ENCODE assay signal across 23 mouse cellular contexts in the genomic region with DNA sequence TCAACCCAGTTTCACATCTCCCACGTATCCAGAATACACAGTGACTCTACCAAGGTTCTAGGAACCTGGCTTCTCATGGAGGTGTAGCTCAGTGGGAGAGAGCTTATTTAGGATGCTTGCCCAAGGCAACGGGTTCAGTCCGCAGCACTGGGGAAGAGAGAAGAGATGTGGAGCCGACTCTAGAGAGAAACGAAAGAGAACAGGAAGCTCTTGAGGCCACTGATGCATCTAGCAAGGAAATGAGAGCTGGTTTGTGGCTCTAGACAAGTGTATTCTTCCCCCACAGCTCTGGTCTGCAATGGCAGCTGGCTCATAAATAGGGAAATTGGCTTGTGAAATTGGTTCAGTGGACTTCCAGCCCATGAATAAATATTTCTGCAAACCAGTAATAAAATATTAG. TPM values are rescaled to one million over a fixed set of nuclear protein-coding genes. Genes with fewer than 3 reads are reported as not detected.
A peak's percentile ranks its signal among the peaks of the same experiment; 100 is the strongest.
DNase-seq lines count a peak whose midpoint lies in the region; ATAC-seq lines count a peak whose summit lies in the region.
"Had no signal": no experiment of that assay in that cellular context is flagged by ENCODE, and none has a peak within 500 bp of the region (broad histone marks: within the 10 kb centered on the region; RNA-seq: fewer than 3 reads in every experiment).

No protein-coding gene starts in this region.

- no peak overlapping the region for H3K4me2 ChIP-seq in midbrain, embryonic 11.5 days
- H3K4me2 ChIP-seq: embryonic facial prominence, embryonic 15.5 days; heart, embryonic 13.5 days; hindbrain, embryonic 12.5 days; intestine, embryonic 15.5 days had no signal

- no peaks in the 10 kb centered on the region for H3K36me3 ChIP-seq in midbrain, embryonic 11.5 days (ENCODE audit: control insufficient read depth, insufficient read depth, low read length)
- H3K36me3 ChIP-seq: embryonic facial prominence, embryonic 15.5 days; forebrain, embryonic 10.5 days; heart, embryonic 13.5 days; hindbrain, embryonic 12.5 days; intestine, embryonic 15.5 days had no signal

- no peaks in the 10 kb centered on the region for H3K9me3 ChIP-seq in midbrain, embryonic 11.5 days (ENCODE audit: control insufficient read depth, low read length)
- H3K9me3 ChIP-seq: embryonic facial prominence, embryonic 15.5 days; forebrain, embryonic 10.5 days; heart, embryonic 13.5 days; hindbrain, embryonic 12.5 days; intestine, embryonic 15.5 days had no signal

- WGBS in midbrain, embryonic 11.5 days, result 82% methylated on average over 5 of the region's 5 CpGs

- H3K27ac ChIP-seq in midbrain, embryonic 11.5 days (ENCODE audit: low read depth, low read length), result no peak overlapping the region
- H3K27ac ChIP-seq: embryonic facial prominence, embryonic 15.5 days; forebrain, embryonic 10.5 days; heart, embryonic 13.5 days; hindbrain, embryonic 12.5 days; hindbrain, postnatal 0 days; intestine, embryonic 15.5 days had no signal

- no peaks in the 10 kb centered on the region for H3K4me1 ChIP-seq in midbrain, embryonic 11.5 days (ENCODE audit: control insufficient read depth, insufficient read depth, low read length)
- H3K4me1 ChIP-seq: embryonic facial prominence, embryonic 15.5 days; forebrain, embryonic 10.5 days; heart, embryonic 13.5 days; hindbrain, embryonic 12.5 days; intestine, embryonic 15.5 days had no signal

- no peak overlapping the region for H3K4me3 ChIP-seq in midbrain, embryonic 11.5 days (ENCODE audit: low read depth, low read length)
- H3K4me3 ChIP-seq: embryonic facial prominence, embryonic 15.5 days; erythroblast, embryonic 14.5 days; forebrain, embryonic 10.5 days; heart, embryonic 13.5 days; hindbrain, embryonic 12.5 days; intestine, embryonic 15.5 days had no signal

- no peaks in the 10 kb centered on the region for H3K27me3 ChIP-seq in midbrain, embryonic 11.5 days (ENCODE audit: control insufficient read depth, insufficient read depth, low read length)
- H3K27me3 ChIP-seq: embryonic facial prominence, embryonic 15.5 days; intestine, embryonic 15.5 days; Patski had no signal

- H3K9ac ChIP-seq in midbrain, embryonic 11.5 days (ENCODE audit: low read length), result no peak overlapping the region
- H3K9ac ChIP-seq: embryonic facial prominence, embryonic 15.5 days; heart, embryonic 13.5 days; hindbrain, embryonic 12.5 days; intestine, embryonic 15.5 days had no signal

- DNase-seq in 416B (ENCODE audit: low read depth) (peak; percentile 35), A20 (ENCODE audit: low read depth, low spot score) (peak; percentile 29)
- no peak for DNase-seq in right cerebral cortex, postnatal 14 days
- no peak for DNase-seq in urinary bladder, adult 18-20 months (ENCODE audit: low spot score in 2 of 2)
- DNase-seq in midbrain, embryonic 11.5 days (ENCODE audit: low spot score, missing footprints), result no peak
- DNase-seq: adrenal gland, adult 2 months; adrenal gland, postnatal 25 days; cerebellum, adult 2 months; cerebellum, postnatal 10 days; embryo, embryonic 11 days; gastrocnemius, postnatal 36 days; heart, postnatal 36 days had no signal

- peak; percentile 65 to 82; a peak in 3 of 4 replicates for ATAC-seq in hematopoietic stem cell, adult 5-6 weeks (replicated peaks in 1 of 2; ENCODE audit: insufficient read depth in 1 of 2, low FRiP score in 2 of 2, low TSS enrichment in 1 of 2, low read depth in 1 of 2, poor library complexity in 2 of 2, severe bottlenecking in 2 of 2)
- ATAC-seq in megakaryocyte progenitor cell, adult 5-6 weeks (replicated peaks; ENCODE audit: poor library complexity), result peak; percentile 94
- no peak for ATAC-seq in midbrain, embryonic 11.5 days (ENCODE audit: low FRiP score)
- ATAC-seq: forebrain, embryonic 14.5 days; hindbrain, postnatal 0 days; intestine, embryonic 15.5 days; Patski had no signal

RNA-seq across cellular contexts. Expression of gene Bean1, which starts 29.6 kb away (rescaled TPM):
- not detected in 2 replicates for total RNA-seq in hematopoietic stem cell, adult 5-6 weeks (2017)
- total RNA-seq in megakaryocyte progenitor cell, adult 5-6 weeks (2015), result not detected in 2 replicates
- not detected in 2 replicates for total RNA-seq in megakaryocyte progenitor cell, adult 5-6 weeks (2017)
- 0.63 and 0.66 TPM in 2 replicates for polyA plus RNA-seq in midbrain, embryonic 11.5 days (2014; fragmentation: Nextera tagmentation; extraction: Ambion mirVana)
- polyA plus RNA-seq: erythroblast, embryonic 14.5 days; Patski had no signal

RNA-seq across cellular contexts. Expression of gene Tk2, which starts 48.6 kb away (rescaled TPM):
- 22.0 and 23.6 TPM in 2 replicates for total RNA-seq in hematopoietic stem cell, adult 5-6 weeks (2017)
- 16.5 and 16.9 TPM in 2 replicates for total RNA-seq in megakaryocyte progenitor cell, adult 5-6 weeks (2015)
- 11.7 and 11.9 TPM in 2 replicates for total RNA-seq in megakaryocyte progenitor cell, adult 5-6 weeks (2017)
- 35.9 and 37.0 TPM in 2 replicates for polyA plus RNA-seq in midbrain, embryonic 11.5 days (2014; fragmentation: Nextera tagmentation; extraction: Ambion mirVana)

RNA-seq across cellular contexts. Expression of gene Cklf, which starts 50.9 kb away (rescaled TPM):
- total RNA-seq in hematopoietic stem cell, adult 5-6 weeks (2017), result 23.2 and 26.5 TPM in 2 replicates
- 54.0 and 54.9 TPM in 2 replicates for total RNA-seq in megakaryocyte progenitor cell, adult 5-6 weeks (2015)
- 14.7 and 21.2 TPM in 2 replicates for total RNA-seq in megakaryocyte progenitor cell, adult 5-6 weeks (2017)
- 35.0 and 37.2 TPM in 2 replicates for polyA plus RNA-seq in midbrain, embryonic 11.5 days (2014; fragmentation: Nextera tagmentation; extraction: Ambion mirVana)

Comparison
In these comparisons a context has a peak if more than half of its experiments do, and no peak if none do; other contexts are left out.
1. DNase-seq: peak in 416B (single experiment) and A20 (single experiment); none in right cerebral cortex, postnatal 14 days (single experiment), urinary bladder, adult 18-20 months (0 of 2) and midbrain, embryonic 11.5 days (single experiment).